Mouse (Mus musculus) left cerebral cortex, adult 18-20 months (tissue): ENCODE results near the gene Tiprl. TPM values are rescaled to one million over a fixed set of nuclear protein-coding genes. Genes with fewer than 3 reads are reported as not detected.

Experiments used
- DNase-seq, 2 experiments: peaks; one replicate each; pipeline ENCODE4 v3.0.0; 2021 to 2022; ENCODE audit warnings: low spot score in 2 of 2, mixed read lengths in 1 of 2
- total RNA-seq, 2 experiments: library from RNA; stranded (reverse); gene quantifications; 2 replicates each; pipeline ENCODE4 v1.2.3; 2021

Tiprl gene
- total RNA-seq, 2 experiments from 2014 or later = 52.9 to 64.1 TPM

DNA sequence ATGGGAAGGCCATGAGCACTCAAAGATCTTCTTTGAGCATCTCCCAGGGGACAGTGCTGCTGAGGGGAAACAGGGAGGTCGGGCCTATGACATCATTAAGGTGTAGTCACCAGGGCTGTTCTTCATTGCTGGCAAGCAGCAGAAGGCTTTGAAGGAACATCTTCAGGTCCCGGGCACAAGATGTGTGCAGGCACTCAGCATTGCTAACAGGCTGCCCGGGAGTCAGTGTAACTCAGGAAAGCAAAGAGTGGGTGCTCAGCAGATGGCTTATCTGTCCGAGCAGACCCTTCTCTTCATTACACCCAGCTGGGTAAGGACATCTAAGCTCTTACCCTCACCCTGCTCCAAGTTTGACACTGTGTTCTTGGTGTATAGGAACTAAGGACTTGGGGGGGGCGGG, 57.5 kb downstream of the Tiprl start:
- no peak for DNase-seq

GRCm38 (mm10) chr1:165178075-165178474, 58.7 kb downstream of the Tiprl start:
- DNase-seq = no peak

DNA sequence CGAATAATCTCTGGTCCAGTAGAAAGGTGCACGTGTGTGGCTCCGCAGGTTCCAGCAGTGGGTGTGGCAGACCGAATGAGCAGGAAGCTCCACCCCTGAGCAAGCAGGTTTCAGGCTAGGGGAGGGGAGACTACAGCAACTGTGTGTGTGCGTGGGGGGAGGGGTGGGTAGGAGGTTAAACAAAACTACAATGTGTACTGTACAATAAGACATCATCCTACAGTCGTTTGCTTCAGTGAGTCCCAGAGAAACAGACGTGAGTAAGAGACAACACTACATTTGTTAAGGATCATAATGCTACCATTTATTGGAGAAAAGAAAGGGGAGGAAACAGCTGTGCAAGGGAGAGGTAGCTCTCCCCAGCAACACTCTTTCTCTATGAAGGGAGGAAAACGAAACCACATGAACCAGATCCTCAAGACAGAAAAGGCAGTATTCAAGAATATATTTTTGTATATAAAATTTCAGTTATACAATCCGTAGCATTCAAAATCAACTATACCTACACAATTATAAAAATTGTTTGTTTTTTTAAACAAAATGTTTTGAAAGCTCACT, 62.7 kb downstream of the Tiprl start:
- DNase-seq = no peak

DNA sequence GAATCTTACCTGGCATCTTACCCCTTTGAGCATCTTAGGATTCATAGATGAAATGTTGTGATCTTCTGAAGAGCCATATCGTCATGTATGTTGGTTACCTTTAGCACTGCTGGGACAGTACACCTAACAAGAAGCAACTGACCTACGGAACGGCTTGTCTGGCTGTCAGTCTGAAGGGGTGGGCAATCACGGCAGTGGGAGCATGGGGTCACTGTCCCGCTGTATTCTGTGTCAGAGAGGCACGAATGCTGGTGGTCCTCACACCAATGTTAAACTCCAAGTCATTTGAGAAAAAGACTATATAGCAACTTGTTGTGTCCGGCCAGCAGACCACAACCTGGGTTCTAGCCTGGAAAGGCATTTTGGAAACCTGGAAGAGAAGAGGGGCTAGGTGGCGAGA, 65.5 kb downstream of the Tiprl start:
- DNase-seq = no peak

GRCm38 (mm10) chr1:165170157-165170556, 66.6 kb downstream of the Tiprl start:
- no peak for DNase-seq

DNA sequence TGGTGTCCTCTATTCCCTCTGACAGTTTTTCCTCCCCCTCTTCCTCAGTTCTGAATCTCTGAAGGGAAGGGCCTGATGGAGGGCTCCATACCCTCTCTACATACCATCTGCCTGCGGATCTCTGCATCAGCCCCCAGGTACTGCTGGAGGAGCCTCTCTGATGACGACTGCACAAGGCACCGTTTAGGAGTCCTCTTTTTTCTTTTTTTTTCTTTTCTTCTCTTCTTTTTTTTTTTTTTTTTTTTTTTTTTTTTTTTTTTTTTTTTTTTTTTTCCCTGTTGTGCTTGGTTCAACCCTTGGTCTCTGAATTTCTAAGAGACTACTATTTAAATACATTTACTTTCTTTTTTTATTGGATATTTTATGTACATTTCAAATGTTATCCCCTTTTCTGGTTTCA, 67.3 kb downstream of the Tiprl start:
- no peak for DNase-seq

- no peak for DNase-seq
Measured at GRCm38 (mm10) chr1:165164920-165165319, 71.9 kb downstream of the Tiprl start.

Other genes starting within 250 kb of the Tiprl start
- not detected for gene Tbx19, start 76.2 kb downstream of the Tiprl start, total RNA-seq
- gene Sft2d2, start 42.6 kb downstream of the Tiprl start, total RNA-seq = 10 to 100 TPM; 16.4 to 17.1 TPM
- 1 to 10 TPM; 6.9 to 9.8 TPM for gene Gpr161, start 58.8 kb upstream of the Tiprl start, total RNA-seq
- 10 to 100 TPM; 88.5 to 93.5 TPM for gene Dcaf6, start 223.5 kb upstream of the Tiprl start, total RNA-seq
- gene Mpc2, start 223.6 kb upstream of the Tiprl start, total RNA-seq = 100 to 1,000 TPM; 121 to 124 TPM
- under 1 TPM; 0.05 to 0.33 TPM for gene Adcy10, start 248.2 kb upstream of the Tiprl start, total RNA-seq